Mouse (Mus musculus) heart, adult 2 months (tissue): Measurements from ENCODE around the gene Fat3.

ENCODE experiments used
- CTCF ChIP-seq: fragments of 200-600 bp; IDR thresholded peaks from 2 replicates; pipeline ENCODE4 v1.8.1; 2022; ENCODE audit warnings: antibody characterized with exemption, mild to moderate bottlenecking, moderate library complexity
- EP300 ChIP-seq: fragments of 200-500 bp; IDR thresholded peaks from 2 replicates; pipeline ENCODE4 v1.6.1; 2011; ENCODE audit warnings: low read depth, low read length, control low read depth; ENCODE audit not compliant: insufficient read depth

- TF ChIP-seq CTCF (no peak), EP300 (no peak)
These were observed 427.0 kb downstream of the Fat3 start for GRCm38 (mm10) chr9:16074116-16074515.
